Mouse (Mus musculus) regulatory T cell (primary cell): ENCODE results near the gene Slamf8.

Source experiments
- in situ Hi-C: fragments of 300-600 bp; cut with MboI, MseI; formaldehyde crosslinking; loops from one replicate; pipeline ENCODE4 v1.15.1; 2025; ENCODE audit warnings: high pct_unique_total_duplicates

Gene Slamf8

DNA sequence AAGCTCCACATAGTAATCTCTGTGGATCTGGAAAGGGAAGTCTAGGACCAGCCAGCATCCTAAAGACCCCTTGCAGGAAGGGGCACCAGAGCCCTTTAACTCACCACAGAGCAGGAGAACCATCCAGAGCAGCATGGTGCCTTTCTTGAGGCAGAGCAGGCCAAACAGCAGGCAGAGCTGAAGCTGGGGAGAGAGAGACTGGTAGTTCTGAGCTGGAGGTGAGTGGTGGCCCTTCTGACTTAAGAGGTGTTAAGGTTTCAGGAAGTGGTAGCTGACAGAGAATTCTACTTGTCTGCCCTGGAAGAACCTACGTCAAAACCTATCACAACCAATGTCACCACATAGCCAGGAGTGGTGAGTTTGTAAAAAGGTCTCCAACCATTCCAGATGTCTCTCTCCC, 12.0 kb upstream of the Slamf8 start, which contains the start of gene Fcrl6:
Gene Fcrl6 (minus strand): TSS at position 226 of the 400 bp plus-strand sequence.
- in situ Hi-C loops, result no loop called here

DNA sequence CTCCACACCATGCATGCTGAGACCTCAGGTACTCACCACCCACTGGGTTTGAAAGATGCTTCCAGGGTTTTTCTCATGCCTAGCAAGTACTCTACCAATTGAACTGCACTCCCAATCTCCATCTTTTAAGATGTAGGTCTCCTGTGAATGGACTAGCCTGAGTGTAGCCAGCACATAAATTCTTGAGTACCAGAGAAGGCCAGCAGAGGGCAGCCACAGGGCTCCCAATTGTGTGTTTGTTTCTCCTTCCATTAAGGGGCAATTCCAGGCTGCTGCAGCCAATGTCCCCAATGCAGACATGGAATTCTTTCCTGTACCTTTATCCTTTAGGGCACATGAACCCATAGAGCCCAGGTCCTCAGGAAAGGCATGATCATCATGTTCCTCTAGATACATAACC, 4.1 kb upstream of the Slamf8 start:
- in situ Hi-C loops, result no loop called here

GRCm38 (mm10) chr1:172593956-172594355, 3.6 kb upstream of the Slamf8 start:
- in situ Hi-C loops, result no loop called here

- in situ Hi-C loops, result no loop called here
Measured at GRCm38 (mm10) chr1:172593321-172593720, 3.0 kb upstream of the Slamf8 start.

- in situ Hi-C loops, result no loop called here
Measured at GRCm38 (mm10) chr1:172585612-172586567, 4.5 kb downstream of the Slamf8 start.

GRCm38 (mm10) chr1:172585026-172585425, 5.3 kb downstream of the Slamf8 start:
- in situ Hi-C loops, result no loop called here

GRCm38 (mm10) chr1:172584271-172584670, 6.1 kb downstream of the Slamf8 start:
- in situ Hi-C loops, result no loop called here

DNA sequence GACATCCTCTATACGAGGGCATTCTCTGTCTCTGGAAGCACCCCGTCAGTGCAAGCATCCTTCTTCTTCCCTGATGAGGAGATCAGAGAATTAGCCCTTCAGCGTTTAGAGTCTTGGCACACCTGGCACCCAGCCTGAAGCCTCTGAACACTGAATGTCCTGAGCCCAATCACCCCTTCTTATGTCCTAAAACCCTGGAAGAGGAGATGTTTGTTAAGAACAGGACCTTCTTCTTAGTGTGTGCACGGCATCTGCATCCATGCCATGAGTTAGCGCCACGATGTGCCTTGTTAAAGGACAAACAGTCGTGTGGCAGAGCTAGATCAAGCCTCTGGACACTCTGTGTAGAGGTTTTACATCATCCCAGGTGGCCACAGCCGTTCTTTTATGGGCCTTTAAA, 7.9 kb downstream of the Slamf8 start:
- in situ Hi-C loops, result no loop called here

- in situ Hi-C loops, result no loop called here
Measured at GRCm38 (mm10) chr1:172580116-172580515, 10.3 kb downstream of the Slamf8 start.

- in situ Hi-C loops, result no loop called here
Measured at GRCm38 (mm10) chr1:172567758-172568157, 22.6 kb downstream of the Slamf8 start.

DNA sequence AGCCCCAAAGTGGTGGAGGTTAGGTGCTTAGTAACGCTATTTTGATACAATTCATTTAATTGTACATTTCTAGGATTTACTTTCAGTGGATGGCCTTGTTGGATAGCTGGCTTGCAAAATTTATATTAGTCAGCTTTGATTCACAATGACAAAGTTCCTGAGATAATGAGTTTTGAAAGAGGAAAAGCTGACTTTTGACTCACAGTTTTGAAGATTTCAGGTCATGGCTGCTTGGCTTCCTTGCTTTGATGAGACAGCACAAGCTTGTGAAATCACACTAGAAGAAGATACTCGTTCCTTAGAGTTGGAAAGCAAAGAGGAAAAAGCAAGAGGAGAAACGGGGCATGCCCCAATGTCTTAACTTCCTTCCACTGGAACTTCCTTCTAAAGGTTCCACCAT, 24.2 kb downstream of the Slamf8 start:
- in situ Hi-C loops, result no loop called here

DNA sequence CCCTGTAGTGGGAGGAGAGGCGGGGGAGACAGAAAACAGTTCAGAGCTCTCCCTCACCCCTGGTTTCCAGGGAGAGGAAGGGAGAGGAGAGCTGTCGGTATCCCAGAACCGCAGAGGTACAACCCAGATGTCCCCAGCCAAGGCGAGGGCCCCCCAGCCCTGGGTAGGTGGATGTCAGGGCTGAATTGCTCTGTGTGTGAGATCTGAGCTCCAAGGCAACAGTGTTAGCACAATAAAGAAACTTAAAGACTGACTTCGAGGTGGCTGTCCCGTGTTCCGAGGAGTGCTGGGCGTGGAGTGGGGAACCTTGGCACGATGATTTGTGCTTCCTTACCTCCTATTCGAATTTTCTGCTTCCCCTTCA, 26.9 kb downstream of the Slamf8 start:
- in situ Hi-C loops, result no loop called here

GRCm38 (mm10) chr1:172562641-172563464, 27.5 kb downstream of the Slamf8 start:
- in situ Hi-C loops, result no loop called here

- in situ Hi-C loops, result no loop called here
Measured at GRCm38 (mm10) chr1:172555638-172556037, 34.7 kb downstream of the Slamf8 start, which contains the start of gene Vsig8. Gene Vsig8, plus strand, starts transcription at chr1:172555938.

- in situ Hi-C loops, result no loop called here
Measured at GRCm38 (mm10) chr1:172552623-172553022, 37.7 kb downstream of the Slamf8 start.

DNA sequence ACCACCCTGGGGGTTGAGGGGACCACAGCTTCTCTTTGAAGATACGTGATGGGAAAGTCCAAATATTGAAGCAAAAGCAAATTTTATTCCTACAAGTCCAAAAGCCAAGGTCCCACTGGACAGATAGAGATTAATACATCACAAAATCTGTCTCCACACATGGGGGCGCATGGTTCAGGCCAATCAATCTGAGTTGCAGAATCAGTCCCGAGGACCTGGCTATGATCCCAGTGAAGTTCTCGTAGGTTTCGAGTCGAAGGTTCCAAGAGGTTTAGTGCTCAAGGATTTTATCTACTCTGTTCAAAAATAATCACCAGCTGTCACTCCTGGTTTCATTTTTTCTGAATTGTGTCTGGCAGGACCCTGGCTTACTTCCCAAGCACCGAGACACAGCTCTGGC, 39.4 kb downstream of the Slamf8 start:
- in situ Hi-C loops, result no loop called here

DNA sequence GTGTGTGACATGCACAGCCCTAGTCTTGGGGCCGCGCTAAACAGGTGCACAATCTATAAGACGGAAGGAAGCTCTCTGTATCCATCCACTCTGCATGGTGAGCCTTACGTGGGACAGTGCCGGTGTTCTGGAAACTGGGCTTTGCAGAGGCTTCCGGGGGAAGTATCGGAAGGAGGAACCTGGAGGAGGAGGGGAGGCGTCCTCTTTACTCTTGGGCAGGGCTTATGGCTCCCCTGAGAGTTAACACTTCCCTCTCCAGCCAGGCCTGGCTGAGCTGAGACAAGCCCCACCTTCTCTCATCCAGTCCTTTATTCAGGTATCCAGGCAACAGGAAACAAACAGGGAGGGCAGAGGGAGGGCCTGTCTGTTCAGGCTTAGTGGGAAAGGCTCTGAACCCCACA, 39.8 kb downstream of the Slamf8 start:
- in situ Hi-C loops, result no loop called here

DNA sequence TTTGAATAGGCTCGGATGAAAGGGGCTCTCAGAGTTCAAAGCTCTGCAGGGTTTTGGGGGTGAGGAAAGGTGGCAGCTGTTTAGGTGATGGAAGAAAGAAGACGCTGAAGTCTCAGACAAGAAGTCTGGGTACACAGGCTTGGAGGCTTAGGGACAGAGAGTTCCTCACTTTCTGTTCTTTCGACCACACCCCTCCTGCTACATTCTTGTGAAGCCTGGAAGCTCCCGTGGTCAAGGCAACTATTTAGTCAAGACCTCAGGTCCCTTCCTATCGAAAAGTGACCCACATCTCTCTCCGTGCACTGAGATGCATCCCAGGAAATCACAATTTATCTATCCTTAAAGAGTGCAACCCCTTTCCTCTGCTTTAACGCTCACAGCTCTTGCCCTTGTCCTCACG, 40.7 kb downstream of the Slamf8 start:
- in situ Hi-C loops, result no loop called here

GRCm38 (mm10) chr1:172549314-172549713, 41.1 kb downstream of the Slamf8 start:
- in situ Hi-C loops, result no loop called here

DNA sequence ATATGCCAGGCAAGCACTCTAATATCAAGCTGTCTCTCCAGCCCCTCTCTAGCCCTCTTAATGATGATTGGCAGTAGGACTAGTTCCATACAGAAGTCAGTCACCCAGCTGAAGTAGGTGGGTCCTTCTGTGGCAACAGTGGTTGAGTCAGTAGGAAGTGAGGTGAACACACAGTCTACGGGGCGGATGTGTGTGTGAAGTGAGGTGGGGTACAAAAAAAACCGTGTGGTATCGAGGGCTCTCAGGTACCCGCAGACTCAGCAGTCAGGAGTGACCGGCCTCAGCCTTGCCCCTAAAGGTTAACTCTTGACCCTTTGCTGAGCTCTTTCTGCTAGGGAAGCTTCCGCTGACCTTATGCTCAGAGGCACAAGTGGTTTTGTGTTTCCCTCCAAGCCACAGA, 41.9 kb downstream of the Slamf8 start:
- in situ Hi-C loops, result no loop called here

- in situ Hi-C loops, result no loop called here
Measured at GRCm38 (mm10) chr1:172546062-172546461, 44.3 kb downstream of the Slamf8 start.

- in situ Hi-C loops, result no loop called here
Measured at GRCm38 (mm10) chr1:172540283-172540820, 50.0 kb downstream of the Slamf8 start.
